Mouse (Mus musculus) stomach, embryonic 16.5 days (tissue): Measurements from ENCODE around the gene Ebf3. TPM values are rescaled to one million over a fixed set of nuclear protein-coding genes. Genes with fewer than 3 reads are reported as not detected.

Experiments used
- ATAC-seq: fragments of 200-750 bp; cut with Nextera tagmentation; 2 replicates; pipeline ENCODE4 v1.8.0; 2017; ENCODE audit warnings: moderate number of reproducible peaks, moderate TSS enrichment; ENCODE audit not compliant: insufficient read depth, low FRiP score
- H3K27ac ChIP-seq: fragments of 300-500 bp; sonication (generic); 2 replicates; pipeline ENCODE4 v1.5.1; 2014; ENCODE audit warnings: low read length
- H3K27me3 ChIP-seq: fragments of 300-500 bp; sonication (generic); 2 replicates; pipeline ENCODE4 v1.6.1; 2014; ENCODE audit warnings: low read length, control low read depth, mixed read lengths; ENCODE audit not compliant: control insufficient read depth, insufficient read depth
- H3K36me3 ChIP-seq: fragments of 300-500 bp; sonication (generic); 2 replicates; pipeline ENCODE4 v1.6.1; 2014; ENCODE audit warnings: low read length; ENCODE audit not compliant: control insufficient read depth, insufficient read depth
- H3K4me1 ChIP-seq: fragments of 300-500 bp; sonication (generic); 2 replicates; pipeline ENCODE4 v1.6.1; 2014; ENCODE audit warnings: low read length, control low read depth, mixed read lengths; ENCODE audit not compliant: control insufficient read depth, insufficient read depth
- H3K4me2 ChIP-seq: fragments of 300-500 bp; sonication (generic); 2 replicates; pipeline ENCODE4 v1.6.1; 2014; ENCODE audit warnings: low read depth, low read length, mixed read lengths
- H3K4me3 ChIP-seq: fragments of 300-500 bp; sonication (generic); replicated peaks from 2 replicates; pipeline ENCODE4 v1.5.1; 2014; ENCODE audit warnings: mild to moderate bottlenecking, low read length
- H3K9ac ChIP-seq: fragments of 300-500 bp; sonication (generic); 2 replicates; pipeline ENCODE4 v1.6.1; 2014; ENCODE audit warnings: low read length
- H3K9me3 ChIP-seq: fragments of 300-500 bp; sonication (generic); replicated peaks from 2 replicates; pipeline ENCODE4 v1.6.1; 2016; ENCODE audit warnings: low read length, control low read depth; ENCODE audit not compliant: control insufficient read depth
- WGBS: fragments of 180-500 bp; shearing (Covaris S2); extraction: QIAGEN DNeasy Blood & Tissue Kit; methylation state at CpG from one replicate; pipeline ENCODE4 v1.1.7; 2014; 5-methylcytosine and 5-hydroxymethylcytosine counted together
- polyA plus RNA-seq: library from polyadenylated mRNA; unstranded; fragments of >200 nt; fragmentation: Nextera tagmentation; extraction: Ambion mirVana; gene quantifications from 2 replicates; pipeline ENCODE4 v1.2.1, GENCODE M21; 2015

Ebf3 gene
- polyA plus RNA-seq, 1 experiment from 2014 or later, result 0.84 TPM

- H3K4me2 ChIP-seq, result no peak overlapping the region
- 95% methylated on average over 4 of the region's 4 CpGs for WGBS
- no peak overlapping the region for H3K27ac ChIP-seq
- H3K9me3 ChIP-seq, result no peaks in the 10 kb centered on the region
- no peak overlapping the region for H3K4me3 ChIP-seq
- H3K36me3 ChIP-seq, result no peaks in the 10 kb centered on the region
- no peak for ATAC-seq
- no peak overlapping the region for H3K9ac ChIP-seq
- H3K27me3 ChIP-seq, result no peaks in the 10 kb centered on the region
- 0 out of 2 replicates have a peak, but pooled peaks cover 3% of the 10 kb centered on the region for H3K4me1 ChIP-seq
These were observed 114.7 kb downstream of the Ebf3 start for GRCm38 (mm10) chr7:137199533-137199932.

DNA sequence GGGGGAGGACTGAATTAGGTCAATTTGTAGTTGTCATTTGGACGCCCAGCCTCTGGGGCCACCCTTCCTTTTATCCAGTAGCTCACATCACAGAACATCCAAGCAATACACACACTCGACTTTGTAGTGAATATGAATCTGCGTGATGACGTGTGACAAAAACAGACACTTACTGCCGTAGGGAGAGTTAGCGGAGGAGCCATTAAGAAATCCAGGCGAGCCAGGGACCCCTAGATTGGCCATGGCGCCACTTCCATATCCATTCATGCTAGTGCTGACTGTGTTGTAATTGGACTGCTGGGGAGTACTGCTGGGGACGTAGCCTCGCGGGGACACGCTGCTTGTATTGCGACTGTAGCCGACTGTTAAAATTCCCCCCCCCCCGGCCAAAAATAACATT, 115.3 kb downstream of the Ebf3 start:
- Histone ChIP-seq H3K27me3 (no peaks in the 10 kb centered on the region), H3K9ac (no peak overlapping the region), H3K4me1 (0 out of 2 replicates have a peak, but pooled peaks cover 3% of the 10 kb centered on the region), H3K4me3 (no peak overlapping the region), H3K27ac (no peak overlapping the region), H3K9me3 (no peaks in the 10 kb centered on the region), H3K36me3 (no peaks in the 10 kb centered on the region), H3K4me2 (no peak overlapping the region)
- WGBS, result 96% methylated on average over 15 of the region's 15 CpGs
- ATAC-seq, result no peak

DNA sequence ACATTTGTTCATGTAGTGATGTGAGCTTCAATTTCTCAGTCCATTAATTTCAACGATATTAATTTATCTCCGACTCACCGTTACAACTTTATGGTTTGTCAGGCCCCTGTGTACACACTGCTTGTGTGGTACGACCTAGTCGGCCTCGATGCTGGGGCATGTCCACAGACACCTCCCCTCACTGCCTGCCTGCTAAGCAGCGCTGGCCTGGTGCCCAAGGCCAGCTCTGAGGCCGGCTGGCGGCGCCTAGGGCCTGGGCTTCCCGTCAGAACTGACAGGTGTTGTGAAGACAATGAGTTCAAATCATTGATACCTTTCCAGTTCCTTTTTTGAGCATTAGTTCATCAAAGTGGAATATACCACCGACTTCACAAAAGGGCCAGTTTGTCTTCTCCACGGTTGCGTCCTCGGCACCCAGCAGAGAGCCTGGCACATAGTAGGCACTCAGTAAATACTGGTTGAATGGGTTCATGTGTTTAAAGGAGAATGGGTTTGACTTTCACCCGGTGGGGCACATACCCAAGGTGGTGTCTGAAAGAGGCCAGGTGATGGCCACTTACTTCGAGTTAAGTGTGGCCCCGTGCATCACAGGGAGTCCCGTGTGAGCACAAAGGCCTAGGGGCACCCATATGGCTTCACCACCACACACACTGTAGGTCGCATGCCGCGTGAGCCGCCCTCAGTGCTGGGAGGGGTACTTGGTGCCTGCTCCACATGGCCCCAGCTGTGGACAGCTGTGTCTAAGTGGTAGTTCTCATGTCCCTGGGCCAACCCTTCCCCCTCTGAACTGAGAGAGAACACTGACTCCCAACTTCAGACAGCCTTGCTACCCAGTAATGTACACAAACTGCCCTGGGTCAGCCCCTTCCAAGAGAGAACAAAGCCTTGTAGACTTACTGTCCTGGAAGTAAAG, 116.9 kb downstream of the Ebf3 start:
- WGBS, result 65% methylated on average over 23 of the region's 23 CpGs
- Histone ChIP-seq H3K36me3 (no peaks in the 10 kb centered on the region), H3K4me3 (no peak overlapping the region), H3K27me3 (no peaks in the 10 kb centered on the region), H3K9ac (no peak overlapping the region), H3K4me1 (0 out of 2 replicates have a peak, but pooled peaks cover 3% of the 10 kb centered on the region), H3K9me3 (no peaks in the 10 kb centered on the region), H3K27ac (no peak overlapping the region), H3K4me2 (no peak overlapping the region)
- peak; percentile 28; the same call in 1 of the 2 replicates for ATAC-seq

- no peaks in the 10 kb centered on the region for H3K36me3 ChIP-seq
- ATAC-seq, result no peak
- 0 out of 2 replicates have a peak, but pooled peaks cover 3% of the 10 kb centered on the region for H3K4me1 ChIP-seq
- H3K4me3 ChIP-seq, result no peak overlapping the region
- H3K27me3 ChIP-seq, result no peaks in the 10 kb centered on the region
- 79% methylated on average over 6 of the region's 6 CpGs for WGBS
- H3K27ac ChIP-seq, result no peak overlapping the region
- H3K4me2 ChIP-seq, result no peak overlapping the region
- no peaks in the 10 kb centered on the region for H3K9me3 ChIP-seq
- H3K9ac ChIP-seq, result no peak overlapping the region
These were observed 117.7 kb downstream of the Ebf3 start for GRCm38 (mm10) chr7:137196536-137196935.

DNA sequence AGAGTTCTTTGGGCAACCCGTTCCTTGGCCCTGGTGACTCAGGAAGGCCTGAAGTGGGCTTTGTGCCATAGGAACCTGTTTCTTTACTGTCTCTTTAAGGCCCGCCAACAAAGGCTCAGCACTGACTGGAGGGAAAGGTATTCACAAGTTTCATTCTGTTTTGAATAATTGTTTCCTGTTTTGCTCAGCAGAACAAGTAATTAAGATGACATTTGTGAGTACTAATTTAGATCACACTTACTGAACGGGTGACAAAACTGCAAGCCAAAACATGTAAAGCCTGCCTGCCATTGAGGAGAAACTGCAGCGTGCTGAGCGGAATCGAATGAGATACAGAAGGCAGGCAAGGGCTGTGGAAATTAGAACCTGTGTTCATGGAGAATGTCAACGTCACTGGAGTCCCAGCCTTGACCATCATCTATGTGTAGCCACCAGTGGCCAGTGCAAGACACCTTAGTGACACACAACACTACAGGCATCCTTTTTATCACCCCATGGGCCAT, 121.4 kb downstream of the Ebf3 start:
- 72% methylated on average over 7 of the region's 7 CpGs for WGBS
- H3K9me3 ChIP-seq, result no peaks in the 10 kb centered on the region
- no peak for ATAC-seq

GRCm38 (mm10) chr7:137191889-137192288, 122.4 kb downstream of the Ebf3 start:
- H3K27me3 ChIP-seq, result no peaks in the 10 kb centered on the region
- ATAC-seq, result no peak

More for the DNA sequence above, 121.4 kb downstream of the Ebf3 start:
- Histone ChIP-seq H3K36me3 (no peaks in the 10 kb centered on the region), H3K4me2 (no peak overlapping the region), H3K9ac (no peak overlapping the region), H3K4me1 (0 out of 2 replicates have a peak, but pooled peaks cover 3% of the 10 kb centered on the region), H3K4me3 (no peak overlapping the region), H3K27me3 (no peaks in the 10 kb centered on the region), H3K27ac (no peak overlapping the region)

GRCm38 (mm10) chr7:137172278-137172677, 142.0 kb downstream of the Ebf3 start:
- Histone ChIP-seq H3K27ac (no peak overlapping the region), H3K4me3 (no peak overlapping the region), H3K4me2 (no peak overlapping the region), H3K9ac (no peak overlapping the region), H3K9me3 (no peaks in the 10 kb centered on the region), H3K27me3 (no peaks in the 10 kb centered on the region), H3K36me3 (no peaks in the 10 kb centered on the region), H3K4me1 (no peaks in the 10 kb centered on the region)
- 40% methylated on average over 9 of the region's 9 CpGs for WGBS
- ATAC-seq, result no peak

More at GRCm38 (mm10) chr7:137191889-137192288, 122.4 kb downstream of the Ebf3 start:
- H3K9ac ChIP-seq, result no peak overlapping the region
- H3K4me1 ChIP-seq, result no peaks in the 10 kb centered on the region
- no peaks in the 10 kb centered on the region for H3K9me3 ChIP-seq
- H3K27ac ChIP-seq, result no peak overlapping the region
- no peak overlapping the region for H3K4me3 ChIP-seq
- H3K4me2 ChIP-seq, result no peak overlapping the region
- no peaks in the 10 kb centered on the region for H3K36me3 ChIP-seq
- WGBS, result 45% methylated on average over 12 of the region's 12 CpGs

- Histone ChIP-seq H3K27ac (no peak overlapping the region), H3K9ac (no peak overlapping the region), H3K9me3 (no peaks in the 10 kb centered on the region), H3K36me3 (no peaks in the 10 kb centered on the region), H3K4me2 (no peak overlapping the region), H3K4me3 (no peak overlapping the region), H3K27me3 (no peaks in the 10 kb centered on the region), H3K4me1 (no peaks in the 10 kb centered on the region)
- ATAC-seq, result no peak
These were observed 155.2 kb downstream of the Ebf3 start for GRCm38 (mm10) chr7:137159086-137159485.

- 49% methylated on average over 2 of the region's 2 CpGs for WGBS
- H3K36me3 ChIP-seq, result no peaks in the 10 kb centered on the region
- ATAC-seq, result no peak
These were observed 159.6 kb downstream of the Ebf3 start for GRCm38 (mm10) chr7:137154623-137155022.

More at GRCm38 (mm10) chr7:137154623-137155022, 159.6 kb downstream of the Ebf3 start:
- Histone ChIP-seq H3K4me1 (no peaks in the 10 kb centered on the region), H3K4me3 (no peak overlapping the region), H3K27ac (no peak overlapping the region), H3K27me3 (no peaks in the 10 kb centered on the region), H3K4me2 (no peak overlapping the region), H3K9me3 (no peaks in the 10 kb centered on the region), H3K9ac (no peak overlapping the region)
